Mouse (Mus musculus): Measurements from ENCODE around the gene Alb.

Gene Alb

GRCm38 (mm10) chr5:90494308-90494707, 33.6 kb downstream of the Alb start:
- DNase-seq (ENCODE audit: low spot score) = no peak

- DNase-seq (ENCODE audit: low spot score) = no peak
These were observed 38.8 kb downstream of the Alb start for GRCm38 (mm10) chr5:90499509-90499908.

GRCm38 (mm10) chr5:90500714-90501113, 40.0 kb downstream of the Alb start:
- peak; percentile 36 for DNase-seq (ENCODE audit: low spot score)

GRCm38 (mm10) chr5:90501752-90502151, 41.1 kb downstream of the Alb start:
- no peak for DNase-seq (ENCODE audit: low spot score)

GRCm38 (mm10) chr5:90504742-90505141, 44.0 kb downstream of the Alb start:
- no peak for DNase-seq (ENCODE audit: low spot score)

- no peak for DNase-seq (ENCODE audit: low spot score)
These were observed 45.8 kb downstream of the Alb start for GRCm38 (mm10) chr5:90506507-90506906.

- no peak for DNase-seq (ENCODE audit: low spot score)
These were observed 46.8 kb downstream of the Alb start for GRCm38 (mm10) chr5:90507411-90507949.

GRCm38 (mm10) chr5:90509828-90510592, 49.3 kb downstream of the Alb start:
- DNase-seq (ENCODE audit: low spot score) = no peak

GRCm38 (mm10) chr5:90512288-90512955, 51.7 kb downstream of the Alb start:
- DNase-seq (ENCODE audit: low spot score) = no peak

- DNase-seq (ENCODE audit: low spot score) = no peak
These were observed 54.9 kb downstream of the Alb start for GRCm38 (mm10) chr5:90515561-90515960.

- DNase-seq (ENCODE audit: low spot score) = no peak
These were observed 57.8 kb downstream of the Alb start, which contains the start of gene Afm for GRCm38 (mm10) chr5:90518356-90519100. TSS of gene Afm (plus strand) at chr5:90518932.
